Mouse (Mus musculus) neural tube, embryonic 11.5 days (tissue): ENCODE results near the gene Trmo. TPM values are rescaled to one million over a fixed set of nuclear protein-coding genes. Genes with fewer than 3 reads are reported as not detected.

Experiments used
- ATAC-seq: fragments of 200-750 bp; cut with Nextera tagmentation; 2 replicates; pipeline ENCODE4 v1.8.0; 2017; ENCODE audit warnings: moderate number of reproducible peaks, mild to moderate bottlenecking, moderate TSS enrichment, moderate library complexity; ENCODE audit not compliant: insufficient read depth, low FRiP score, low TSS enrichment
- DNase-seq: peaks from one replicate; pipeline ENCODE4 v3.0.0-alpha.2; 2015; ENCODE audit warnings: low spot score
- H3K27ac ChIP-seq: fragments of 300-500 bp; sonication (generic); 2 replicates; pipeline ENCODE4 v1.5.1; 2014; ENCODE audit warnings: low read depth, mild to moderate bottlenecking, low read length
- H3K27me3 ChIP-seq: fragments of 300-500 bp; sonication (generic); 2 replicates; pipeline ENCODE4 v1.6.1; 2014; ENCODE audit warnings: mild to moderate bottlenecking, low read length, mixed read lengths; ENCODE audit not compliant: control insufficient read depth, insufficient read depth
- H3K36me3 ChIP-seq: fragments of 300-500 bp; sonication (generic); 2 replicates; pipeline ENCODE4 v1.6.1; 2014; ENCODE audit warnings: mild to moderate bottlenecking, low read length, moderate library complexity, mixed read lengths; ENCODE audit not compliant: control insufficient read depth, insufficient read depth
- H3K4me1 ChIP-seq: fragments of 300-500 bp; sonication (generic); 2 replicates; pipeline ENCODE4 v1.6.1; 2014; ENCODE audit warnings: low read length, mixed read lengths; ENCODE audit not compliant: control insufficient read depth, insufficient read depth
- H3K4me2 ChIP-seq: fragments of 300-500 bp; sonication (generic); 2 replicates; pipeline ENCODE4 v1.6.1; 2014; ENCODE audit warnings: low read depth, mild to moderate bottlenecking, moderate library complexity
- H3K4me3 ChIP-seq: fragments of 300-500 bp; sonication (generic); 2 replicates; pipeline ENCODE4 v1.5.1; 2014; ENCODE audit warnings: low read depth, low read length
- H3K9ac ChIP-seq: fragments of 300-500 bp; sonication (generic); 2 replicates; pipeline ENCODE4 v1.6.1; 2014; ENCODE audit warnings: mild to moderate bottlenecking, low read length
- H3K9me3 ChIP-seq: fragments of 300-500 bp; sonication (generic); 2 replicates; pipeline ENCODE4 v1.6.1; 2016; ENCODE audit warnings: low read length; ENCODE audit not compliant: control insufficient read depth
- WGBS: fragments of 180-500 bp; shearing (Covaris S2); extraction: QIAGEN DNeasy Blood & Tissue Kit; methylation state at CpG from one replicate; pipeline ENCODE4 v1.1.7; 2014; 5-methylcytosine and 5-hydroxymethylcytosine counted together
- polyA plus RNA-seq: library from polyadenylated mRNA; unstranded; fragments of >200 nt; fragmentation: Nextera tagmentation; extraction: Ambion mirVana; gene quantifications from 2 replicates; pipeline ENCODE4 v1.2.1, GENCODE M21; 2014

Gene Trmo
- polyA plus RNA-seq, 1 experiment from 2014 or later: 10.5 TPM

DNA sequence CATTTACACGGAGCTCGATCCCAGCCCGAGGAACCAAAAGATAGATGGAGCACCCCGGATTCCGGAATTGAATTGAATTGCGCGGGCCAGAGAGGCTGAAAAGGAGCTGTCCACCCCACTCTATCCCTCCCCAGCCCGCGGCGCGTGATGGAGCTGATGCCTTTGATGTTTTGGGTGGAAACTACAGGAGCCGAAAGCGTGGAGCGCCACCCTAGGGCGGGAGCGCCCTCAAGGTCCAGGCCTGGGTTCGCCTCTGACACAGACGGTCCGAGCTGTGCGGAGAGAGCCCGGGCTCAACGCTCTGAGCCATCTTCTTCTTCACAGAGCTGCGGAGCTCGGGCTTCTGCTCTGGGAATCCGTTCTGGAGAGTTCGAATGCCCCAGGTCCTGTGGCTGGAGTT lies 49.7 kb downstream of the Trmo start:
- Histone ChIP-seq H3K4me3 (no peak overlapping the region), H3K36me3 (no peaks in the 10 kb centered on the region), H3K27me3 (peaks cover 82% of the 10 kb centered on the region), H3K9ac (no peak overlapping the region), H3K9me3 (no peaks in the 10 kb centered on the region), H3K4me1 (no peaks in the 10 kb centered on the region), H3K4me2 (no peak overlapping the region), H3K27ac (no peak overlapping the region)
- peak; percentile 20 for DNase-seq
- no peak for ATAC-seq
- WGBS: 1% methylated on average over 26 of the region's 26 CpGs

DNA sequence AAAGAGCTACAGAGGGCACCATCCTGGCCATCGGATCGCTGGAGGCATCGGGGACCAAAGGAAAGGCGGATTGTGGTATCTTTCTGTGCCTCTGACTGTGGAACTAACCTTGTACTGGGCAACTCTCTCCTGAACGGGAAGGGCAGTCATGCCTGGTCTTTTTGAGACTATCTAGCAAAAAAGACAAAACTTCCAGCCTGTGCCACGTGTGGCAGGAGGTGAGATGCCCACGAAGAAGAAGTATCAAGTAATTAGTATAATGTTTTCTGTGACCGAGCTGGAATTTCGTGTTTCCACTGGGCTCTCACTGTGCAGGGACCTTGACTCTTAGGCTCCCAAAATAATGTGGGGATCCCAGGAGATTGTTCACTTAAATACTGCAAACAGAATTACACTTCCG lies 50.2 kb downstream of the Trmo start:
- Histone ChIP-seq H3K27ac (no peak overlapping the region), H3K4me1 (no peaks in the 10 kb centered on the region), H3K36me3 (no peaks in the 10 kb centered on the region), H3K9me3 (no peaks in the 10 kb centered on the region), H3K4me2 (no peak overlapping the region), H3K4me3 (no peak overlapping the region), H3K27me3 (peaks cover 76% of the 10 kb centered on the region), H3K9ac (no peak overlapping the region)
- ATAC-seq (no peak), DNase-seq (peak; percentile 32)
- WGBS: 12% methylated on average over 10 of the region's 10 CpGs

GRCm38 (mm10) chr4:46337990-46338389 lies 51.2 kb downstream of the Trmo start:
- WGBS: 0% methylated on average over 3 of the region's 3 CpGs
- H3K9me3 ChIP-seq: no peaks in the 10 kb centered on the region
- no peak for ATAC-seq

GRCm38 (mm10) chr4:46335846-46336245 lies 53.4 kb downstream of the Trmo start:
- Histone ChIP-seq H3K27me3 (peaks cover 44% of the 10 kb centered on the region), H3K9me3 (no peaks in the 10 kb centered on the region), H3K4me3 (no peak overlapping the region), H3K9ac (no peak overlapping the region), H3K4me1 (no peaks in the 10 kb centered on the region), H3K36me3 (no peaks in the 10 kb centered on the region), H3K27ac (no peak overlapping the region), H3K4me2 (no peak overlapping the region)
- WGBS: 15% methylated on average over 1 of the region's 1 CpGs
- DNase-seq: no peak
- no peak for ATAC-seq

More at GRCm38 (mm10) chr4:46337990-46338389, 51.2 kb downstream of the Trmo start:
- H3K27me3 ChIP-seq: peaks cover 66% of the 10 kb centered on the region
- no peak overlapping the region for H3K9ac ChIP-seq
- no peaks in the 10 kb centered on the region for H3K4me1 ChIP-seq
- no peaks in the 10 kb centered on the region for H3K36me3 ChIP-seq
- no peak overlapping the region for H3K4me2 ChIP-seq
- DNase-seq: no peak
- no peak overlapping the region for H3K27ac ChIP-seq
- no peak overlapping the region for H3K4me3 ChIP-seq

DNA sequence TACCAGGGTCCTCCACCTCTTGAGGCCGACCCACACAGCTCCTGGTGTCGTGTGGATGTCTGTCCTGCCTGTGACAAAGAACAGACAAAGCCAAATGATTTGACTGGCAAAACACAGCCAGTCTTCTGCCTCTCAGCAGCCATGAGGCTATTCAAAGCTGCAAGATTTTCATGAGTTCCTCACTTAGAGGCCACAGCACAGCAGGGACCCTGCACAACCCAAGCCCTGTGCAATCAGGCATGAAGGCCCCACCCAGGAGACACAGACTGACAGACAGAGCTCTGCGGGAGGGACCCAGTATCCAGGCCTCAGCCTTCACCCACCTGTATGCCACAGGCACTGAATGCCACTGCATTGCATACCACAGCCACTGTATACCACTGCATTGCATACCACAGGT lies 60.3 kb downstream of the Trmo start:
- Histone ChIP-seq H3K36me3 (no peaks in the 10 kb centered on the region), H3K27me3 (no peaks in the 10 kb centered on the region), H3K9ac (no peak overlapping the region), H3K9me3 (no peaks in the 10 kb centered on the region), H3K4me1 (no peaks in the 10 kb centered on the region), H3K4me2 (no peak overlapping the region), H3K4me3 (no peak overlapping the region), H3K27ac (no peak overlapping the region)
- ATAC-seq (no peak), DNase-seq (no peak)
- WGBS: 58% methylated on average over 3 of the region's 3 CpGs

Other genes with a start within 250 kb of the Trmo start
- 24.9 and 28.4 TPM in 2 replicates for gene Xpa, start 193.1 kb downstream of the Trmo start, polyA plus RNA-seq
- not detected in 2 replicates for gene Foxe1, start 45.8 kb downstream of the Trmo start, polyA plus RNA-seq
- gene Hemgn, start 24.1 kb upstream of the Trmo start, polyA plus RNA-seq: 15.8 and 15.9 TPM in 2 replicates
- gene Anp32b, start 61.5 kb upstream of the Trmo start, polyA plus RNA-seq: 261 and 271 TPM in 2 replicates
- gene Nans, start 99.8 kb upstream of the Trmo start, polyA plus RNA-seq: 82.0 and 89.1 TPM in 2 replicates
- 0.78 and 0.92 TPM in 2 replicates for gene Trim14, start 146.7 kb upstream of the Trmo start, polyA plus RNA-seq
- gene Coro2a, start 212.8 kb upstream of the Trmo start, polyA plus RNA-seq: 6.9 and 8.8 TPM in 2 replicates